Mouse (Mus musculus): ENCODE data around the gene Hddc3. TPM values are rescaled to one million over a fixed set of nuclear protein-coding genes. Genes with fewer than 3 reads are reported as not detected.

Gene Hddc3
- polyA plus RNA-seq, 2 experiments = 2.8 to 5.3 TPM

GRCm38 (mm10) chr7:80373850-80374249, 30.9 kb downstream of the Hddc3 start:
- TF ChIP-seq EP300 (IDR thresholded peaks at IDR 0.05; ENCODE audit: low read depth) (no peak), CTCF (IDR thresholded peaks at IDR 0.05; ENCODE audit: low read depth) (no peak)
- Histone ChIP-seq H3K4me2 (ENCODE audit: low read depth) (no peak overlapping the region), H3K4me1 (replicated peaks; ENCODE audit: control insufficient read depth in 2 of 2, insufficient read depth in 2 of 2, low read length in 1 of 2) (peaks cover 0 to 10% of the 10 kb centered on the region in 2 experiments; a peak in 2 of 4 replicates), H3K4me3 (ENCODE audit: insufficient read depth in 1 of 2, low read depth in 2 of 2, low read length in 2 of 2) (no peak overlapping the region), H3K9ac (replicated peaks) (no peak overlapping the region), H3K27me3 (ENCODE audit: control insufficient read depth, insufficient read depth, low read length) (peaks cover 23% of the 10 kb centered on the region), H3K36me3 (replicated peaks; ENCODE audit: control insufficient read depth, insufficient read depth, low read depth) (no peaks in the 10 kb centered on the region), H3K27ac (no peak overlapping the region), H3K9me3 (ENCODE audit: control insufficient read depth, low read length) (no peaks in the 10 kb centered on the region)
- 73% methylated on average over 12 of the region's 12 CpGs for WGBS (ENCODE audit: insufficient replicate concordance)
- no peak for ATAC-seq (ENCODE audit: insufficient read depth)
- no peak for DNase-seq (ENCODE audit: low read depth in 3 of 3, low spot score in 3 of 3)

- Histone ChIP-seq H3K4me2 (ENCODE audit: low read depth) (no peak overlapping the region), H3K4me1 (replicated peaks; ENCODE audit: control insufficient read depth in 2 of 2, insufficient read depth in 2 of 2, low read length in 1 of 2) (peaks cover 0 to 10% of the 10 kb centered on the region in 2 experiments; a peak in 2 of 4 replicates), H3K9ac (replicated peaks) (no peak overlapping the region), H3K27ac (no peak overlapping the region), H3K27me3 (ENCODE audit: control insufficient read depth, insufficient read depth, low read length) (peaks cover 23% of the 10 kb centered on the region), H3K9me3 (ENCODE audit: control insufficient read depth, low read length) (no peaks in the 10 kb centered on the region), H3K36me3 (replicated peaks; ENCODE audit: control insufficient read depth, insufficient read depth, low read depth) (no peaks in the 10 kb centered on the region), H3K4me3 (ENCODE audit: insufficient read depth in 1 of 2, low read depth in 2 of 2, low read length in 2 of 2) (no peak overlapping the region)
- ATAC-seq (ENCODE audit: insufficient read depth) (no peak), DNase-seq (ENCODE audit: low read depth in 3 of 3, low spot score in 3 of 3) (no peak)
- TF ChIP-seq EP300 (IDR thresholded peaks at IDR 0.05; ENCODE audit: low read depth) (no peak), CTCF (IDR thresholded peaks at IDR 0.05; ENCODE audit: low read depth) (no peak)
- 36% methylated on average over 3 of the region's 3 CpGs for WGBS (ENCODE audit: insufficient replicate concordance)
Observed at GRCm38 (mm10) chr7:80374280-80374679, 31.4 kb downstream of the Hddc3 start.

GRCm38 (mm10) chr7:80374733-80375132, 31.8 kb downstream of the Hddc3 start:
- no peak overlapping the region for H3K9ac ChIP-seq (replicated peaks)
- H3K4me1 ChIP-seq (replicated peaks; ENCODE audit: control insufficient read depth in 2 of 2, insufficient read depth in 2 of 2, low read length in 1 of 2) = peaks cover 0 to 7% of the 10 kb centered on the region in 2 experiments; a peak in 2 of 4 replicates
- H3K9me3 ChIP-seq (ENCODE audit: control insufficient read depth, low read length) = no peaks in the 10 kb centered on the region
- H3K4me2 ChIP-seq (ENCODE audit: low read depth) = no peak overlapping the region
- 74% methylated on average over 3 of the region's 3 CpGs for WGBS (ENCODE audit: insufficient replicate concordance)
- DNase-seq (ENCODE audit: low read depth in 3 of 3, low spot score in 3 of 3) (no peak), ATAC-seq (ENCODE audit: insufficient read depth) (no peak)
- H3K36me3 ChIP-seq (replicated peaks; ENCODE audit: control insufficient read depth, insufficient read depth, low read depth) = no peaks in the 10 kb centered on the region
- peaks cover 23% of the 10 kb centered on the region for H3K27me3 ChIP-seq (ENCODE audit: control insufficient read depth, insufficient read depth, low read length)
- no peak for TF ChIP-seq EP300 (IDR thresholded peaks at IDR 0.05; ENCODE audit: low read depth)
- TF ChIP-seq CTCF (IDR thresholded peaks at IDR 0.05; ENCODE audit: low read depth) = no peak
- H3K4me3 ChIP-seq (ENCODE audit: insufficient read depth in 1 of 2, low read depth in 2 of 2, low read length in 2 of 2) = no peak overlapping the region
- H3K27ac ChIP-seq = no peak overlapping the region

- Histone ChIP-seq H3K27me3 (ENCODE audit: control insufficient read depth, insufficient read depth, low read length) (peaks cover 17% of the 10 kb centered on the region), H3K4me1 (replicated peaks; ENCODE audit: control insufficient read depth in 2 of 2, insufficient read depth in 2 of 2, low read length in 1 of 2) (peaks cover 0 to 3% of the 10 kb centered on the region in 2 experiments; a peak in 1 of 4 replicates), H3K9ac (replicated peaks) (no peak overlapping the region), H3K4me3 (ENCODE audit: insufficient read depth in 1 of 2, low read depth in 2 of 2, low read length in 2 of 2) (no peak overlapping the region), H3K9me3 (ENCODE audit: control insufficient read depth, low read length) (no peaks in the 10 kb centered on the region), H3K27ac (no peak overlapping the region), H3K36me3 (replicated peaks; ENCODE audit: control insufficient read depth, insufficient read depth, low read depth) (no peaks in the 10 kb centered on the region), H3K4me2 (ENCODE audit: low read depth) (no peak overlapping the region)
- ATAC-seq (ENCODE audit: insufficient read depth) (no peak), DNase-seq (ENCODE audit: low read depth in 3 of 3, low spot score in 3 of 3) (no peak)
- TF ChIP-seq CTCF (IDR thresholded peaks at IDR 0.05; ENCODE audit: low read depth) (no peak), EP300 (IDR thresholded peaks at IDR 0.05; ENCODE audit: low read depth) (no peak)
- 34% methylated on average over 9 of the region's 9 CpGs for WGBS (ENCODE audit: insufficient replicate concordance)
Observed at GRCm38 (mm10) chr7:80375376-80376039, 32.6 kb downstream of the Hddc3 start.

- WGBS (ENCODE audit: insufficient replicate concordance) = 75% methylated on average over 10 of the region's 10 CpGs
- Histone ChIP-seq H3K27me3 (ENCODE audit: control insufficient read depth, insufficient read depth, low read length) (peaks cover 11% of the 10 kb centered on the region), H3K4me1 (replicated peaks; ENCODE audit: control insufficient read depth in 2 of 2, insufficient read depth in 2 of 2, low read length in 1 of 2) (peaks cover 0 to 3% of the 10 kb centered on the region in 2 experiments; a peak in 1 of 4 replicates), H3K4me2 (ENCODE audit: low read depth) (no peak overlapping the region), H3K9ac (replicated peaks) (no peak overlapping the region), H3K27ac (no peak overlapping the region), H3K9me3 (ENCODE audit: control insufficient read depth, low read length) (no peaks in the 10 kb centered on the region), H3K4me3 (ENCODE audit: insufficient read depth in 1 of 2, low read depth in 2 of 2, low read length in 2 of 2) (no peak overlapping the region), H3K36me3 (replicated peaks; ENCODE audit: control insufficient read depth, insufficient read depth, low read depth) (no peaks in the 10 kb centered on the region)
- no peak for ATAC-seq (ENCODE audit: insufficient read depth)
- TF ChIP-seq EP300 (IDR thresholded peaks at IDR 0.05; ENCODE audit: low read depth) (no peak), CTCF (IDR thresholded peaks at IDR 0.05; ENCODE audit: low read depth) (no peak)
- DNase-seq (ENCODE audit: low read depth in 3 of 3, low spot score in 3 of 3) = no peak
Observed at GRCm38 (mm10) chr7:80376192-80376591, 33.3 kb downstream of the Hddc3 start.

All from liver, embryonic 14.5 days (tissue).